Mouse (Mus musculus) activated CD4-positive, CD25-positive, alpha-beta regulatory T cell, adult 9 weeks (primary cell): Measurements from ENCODE around the gene Tsc1. TPM values are rescaled to one million over a fixed set of nuclear protein-coding genes. Genes with fewer than 3 reads are reported as not detected.

Source experiments
- polyA plus RNA-seq: library from polyadenylated mRNA; unstranded; fragments of 100-300 nt; shearing (Covaris generic); gene quantifications from one replicate; pipeline ENCODE4 v1.2.1, GENCODE M21; 2017

The Tsc1 gene
- 32.7 TPM for polyA plus RNA-seq

DNA sequence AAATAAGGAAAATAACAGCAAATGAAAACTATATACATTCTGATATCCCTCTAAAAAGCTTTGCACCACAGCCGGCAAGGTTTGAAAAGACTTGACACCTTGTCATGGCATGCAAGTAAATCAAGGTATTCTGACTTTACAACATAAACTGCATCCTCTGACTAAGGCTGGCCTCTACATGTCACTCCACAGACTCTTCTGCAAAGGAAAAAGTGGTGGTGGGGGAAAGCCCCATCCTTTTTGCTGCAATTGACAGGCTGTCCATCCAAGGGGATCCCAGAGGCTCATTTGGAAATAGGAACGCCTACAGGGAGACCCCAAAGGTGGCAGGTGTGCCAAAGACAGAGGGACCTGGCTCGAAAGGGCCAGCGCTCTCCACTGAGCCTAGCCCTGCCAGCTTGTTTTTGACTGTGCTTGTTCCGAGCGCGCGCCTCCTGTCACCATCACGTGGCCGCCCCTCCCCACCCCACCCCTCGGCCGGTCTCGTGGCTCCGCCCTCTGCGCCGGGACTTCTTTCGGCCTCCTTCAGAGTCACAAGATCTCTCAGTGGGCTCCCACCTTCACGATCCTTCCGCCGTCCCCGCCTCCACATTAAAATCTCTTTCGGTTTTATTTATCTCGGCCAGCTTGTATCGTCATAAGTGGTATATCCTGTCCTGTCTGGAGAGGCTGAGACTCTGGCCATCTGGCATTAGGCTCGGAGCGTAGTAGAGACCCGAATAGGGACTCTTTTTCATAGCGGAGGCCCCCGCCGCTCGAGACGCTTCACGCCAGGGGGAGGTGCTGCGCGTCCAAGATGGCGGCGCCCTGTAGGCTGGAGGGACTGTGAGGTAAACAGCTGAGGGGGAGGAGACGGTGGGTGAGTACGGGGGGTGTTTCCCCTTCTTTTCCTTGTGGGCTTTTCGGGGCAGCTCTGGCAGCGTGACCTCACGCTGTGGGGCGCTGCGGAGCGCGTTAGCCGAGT is at the start of gene Tsc1:
TSS of gene Tsc1 (plus strand) at position 768 of the 964 bp plus-strand sequence.

GRCm38 (mm10) chr2:28621664-28622171 is 19.3 kb upstream of the Tsc1 start, which contains the start of gene Gfi1b:
Gfi1b (minus strand) TSS chr2:28621982.

GRCm38 (mm10) chr2:28699361-28700335 is 58.6 kb downstream of the Tsc1 start, which contains the start of the genes Spaca9 and Ak8:
Spaca9 (minus strand) TSS chr2:28699727.
Ak8 (plus strand) TSS chr2:28700164.

Other genes with a start within 250 kb of the Tsc1 start
- 0.21 TPM for gene Ppp1r26, start 194.4 kb upstream of the Tsc1 start, polyA plus RNA-seq
- gene 1700007K13Rik, start 174.9 kb upstream of the Tsc1 start, polyA plus RNA-seq, result not detected
- 37.1 TPM for gene Mrps2, start 173.2 kb upstream of the Tsc1 start, polyA plus RNA-seq
- gene Gbgt1, start 144.3 kb upstream of the Tsc1 start, polyA plus RNA-seq, result not detected
- gene Gm10134, start 135.1 kb upstream of the Tsc1 start, polyA plus RNA-seq, result not detected
- 5.5 TPM for gene Ralgds, start 128.1 kb upstream of the Tsc1 start, polyA plus RNA-seq
- not detected for gene Cel, start 77.8 kb upstream of the Tsc1 start, polyA plus RNA-seq
- 29.6 TPM for gene Gtf3c5, start 57.5 kb upstream of the Tsc1 start, polyA plus RNA-seq
- 0.43 TPM for gene Gfi1b, start 19.2 kb upstream of the Tsc1 start, polyA plus RNA-seq
- not detected for gene Spaca9, start 58.5 kb downstream of the Tsc1 start, polyA plus RNA-seq
- gene Ak8, start 58.9 kb downstream of the Tsc1 start, polyA plus RNA-seq, result not detected
- gene Gtf3c4, start 199.1 kb downstream of the Tsc1 start, polyA plus RNA-seq, result 13.6 TPM
- 25.7 TPM for gene Ddx31, start 199.2 kb downstream of the Tsc1 start, polyA plus RNA-seq